Mouse (Mus musculus) kidney, adult 11 months (tissue): ENCODE data around the gene Ube2f.
A peak's percentile ranks its signal among the peaks of the same experiment; 100 is the strongest.

ENCODE experiments used
- DNase-seq: peaks from one replicate; pipeline ENCODE4 v3.0.0; 2022

Ube2f gene

DNA sequence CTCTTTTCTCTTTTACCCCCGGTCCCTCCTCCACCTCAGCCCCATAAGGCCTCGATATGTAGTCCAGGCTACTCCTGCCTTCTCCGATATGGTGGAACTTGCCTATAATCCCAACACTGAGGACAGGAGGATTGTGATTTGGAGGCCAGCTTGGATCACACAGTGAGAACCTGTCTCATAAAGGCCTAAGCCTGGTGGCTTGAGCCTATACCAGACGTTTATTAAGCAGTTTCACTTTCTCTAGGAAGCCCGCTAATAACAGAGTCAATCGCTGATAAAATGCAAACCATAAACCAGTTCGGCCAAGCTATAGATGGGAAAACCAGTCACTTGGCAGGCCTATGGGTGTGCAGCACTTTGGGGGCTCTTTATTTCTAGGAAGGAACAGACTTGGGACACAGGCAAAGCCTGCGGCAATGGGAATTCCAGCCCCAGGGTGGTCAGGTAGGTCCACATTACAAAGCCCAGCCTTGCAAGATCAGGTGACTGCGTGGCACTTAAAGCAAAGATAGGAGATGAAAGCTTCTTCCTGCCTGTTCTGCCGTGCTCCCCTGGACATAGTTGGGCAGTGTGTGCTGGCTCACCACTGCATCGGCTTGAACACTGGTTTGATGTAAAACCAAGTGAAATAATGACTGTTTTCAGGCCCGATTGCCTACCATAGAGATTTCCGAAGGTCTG, 49.1 kb downstream of the Ube2f start:
- peak; percentile 19 for DNase-seq

DNA sequence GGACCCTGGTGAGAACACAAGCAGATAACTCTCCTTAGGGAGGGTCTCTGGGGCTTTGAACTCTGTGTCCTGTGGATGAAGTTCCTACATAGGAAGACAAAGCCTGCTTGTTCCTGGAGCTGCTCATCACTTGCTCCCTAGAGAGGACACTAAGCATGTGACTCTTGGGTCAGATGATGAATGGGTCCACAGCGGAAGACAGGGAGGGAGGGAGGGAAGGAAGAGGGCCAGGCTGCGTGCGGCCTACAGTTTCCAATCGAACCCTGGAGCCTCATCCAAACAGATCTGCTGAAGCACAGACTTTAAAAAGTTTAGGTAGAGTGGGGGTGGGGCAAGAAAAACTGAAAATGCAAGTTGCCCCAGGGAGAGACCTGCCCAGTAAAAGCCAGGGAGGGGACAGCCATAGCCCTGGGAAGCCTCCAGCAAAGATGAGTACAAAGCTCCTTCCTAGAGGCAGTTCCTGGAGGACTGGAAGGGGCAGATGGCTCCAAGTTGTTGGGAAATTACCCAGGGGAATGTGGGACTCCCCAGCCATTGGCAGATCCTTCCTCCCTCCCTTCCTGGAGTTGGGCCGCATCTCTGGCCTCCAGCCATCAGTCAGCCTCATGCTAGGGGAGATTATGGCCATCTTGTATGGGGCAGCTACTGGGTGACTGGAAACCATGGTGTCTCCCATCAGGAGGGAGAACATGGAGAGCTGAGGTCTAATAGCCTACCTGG, 49.8 kb downstream of the Ube2f start:
- DNase-seq, result peak; percentile 55

DNA sequence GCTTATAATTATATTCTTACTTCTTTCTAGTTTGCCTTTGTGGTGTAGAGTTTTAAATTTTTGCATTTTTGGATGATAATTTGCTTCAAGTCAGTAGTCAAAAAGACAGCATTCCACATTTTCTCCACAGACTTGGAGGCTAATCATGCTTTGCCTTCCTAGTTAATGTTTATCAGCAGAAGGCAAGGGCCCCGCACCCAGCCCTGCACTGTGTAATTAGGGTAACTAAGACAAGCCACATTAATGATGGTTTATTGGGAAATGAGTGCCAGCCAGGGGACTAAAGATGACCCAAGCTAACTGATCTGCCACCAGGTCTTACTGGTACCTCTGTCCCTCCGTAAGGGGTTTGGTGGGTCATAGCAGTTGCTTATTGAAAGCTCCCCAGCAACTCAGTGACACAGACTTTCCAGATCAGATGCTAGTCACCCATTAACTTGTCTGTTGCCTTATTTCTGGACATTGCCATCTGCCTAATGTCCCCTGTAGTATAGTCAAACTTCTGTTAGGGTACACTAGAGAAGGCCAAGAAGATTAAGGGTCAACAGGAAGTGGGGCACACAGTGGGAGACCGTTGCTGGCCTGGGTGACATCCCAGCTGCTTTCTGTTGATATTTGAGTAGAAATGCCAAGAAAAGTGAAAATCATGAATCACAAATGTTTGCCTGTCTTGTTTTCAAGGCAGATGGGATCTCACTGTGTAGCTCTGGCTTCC, 51.3 kb downstream of the Ube2f start:
- DNase-seq, result peak; percentile 79

DNA sequence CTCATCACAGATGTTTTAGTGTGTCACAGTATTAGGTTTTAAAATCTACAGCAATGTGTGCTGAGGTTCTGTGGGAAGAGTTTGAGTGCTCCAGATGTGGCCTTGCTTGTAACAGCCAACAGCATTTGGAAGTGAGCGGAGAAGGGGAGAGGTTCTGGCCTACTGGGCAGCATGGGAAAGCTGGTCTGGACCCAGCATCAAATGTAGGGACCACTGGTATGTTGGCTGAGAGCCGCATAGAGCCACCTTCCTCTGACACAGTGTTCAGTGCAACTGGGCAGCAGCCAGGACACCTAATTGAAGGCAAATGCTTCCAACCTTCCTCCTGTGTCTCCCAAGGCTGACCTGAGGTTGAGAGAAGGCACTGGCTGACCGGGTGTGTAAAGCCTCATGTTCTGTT, 51.9 kb downstream of the Ube2f start:
- DNase-seq, result no peak

DNA sequence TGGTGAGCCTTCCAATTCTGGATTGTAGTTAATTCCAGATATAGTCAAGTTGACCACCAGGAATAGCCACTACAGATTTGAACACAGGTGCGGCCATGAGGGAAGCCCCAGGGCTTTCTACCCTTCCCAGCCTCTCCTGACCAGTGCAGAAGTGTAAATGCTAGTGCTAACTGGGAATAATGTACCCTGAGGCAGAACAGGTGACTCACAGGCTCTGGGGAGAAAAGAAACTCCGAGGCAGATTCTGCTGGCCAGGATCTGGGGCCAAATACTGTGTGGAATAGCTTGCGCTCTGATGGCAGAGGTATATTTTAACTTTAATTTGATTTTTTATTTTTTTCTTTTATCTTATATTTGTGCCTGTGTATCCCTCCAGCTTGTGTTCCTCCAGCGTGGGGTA, 54.5 kb downstream of the Ube2f start:
- no peak for DNase-seq

DNA sequence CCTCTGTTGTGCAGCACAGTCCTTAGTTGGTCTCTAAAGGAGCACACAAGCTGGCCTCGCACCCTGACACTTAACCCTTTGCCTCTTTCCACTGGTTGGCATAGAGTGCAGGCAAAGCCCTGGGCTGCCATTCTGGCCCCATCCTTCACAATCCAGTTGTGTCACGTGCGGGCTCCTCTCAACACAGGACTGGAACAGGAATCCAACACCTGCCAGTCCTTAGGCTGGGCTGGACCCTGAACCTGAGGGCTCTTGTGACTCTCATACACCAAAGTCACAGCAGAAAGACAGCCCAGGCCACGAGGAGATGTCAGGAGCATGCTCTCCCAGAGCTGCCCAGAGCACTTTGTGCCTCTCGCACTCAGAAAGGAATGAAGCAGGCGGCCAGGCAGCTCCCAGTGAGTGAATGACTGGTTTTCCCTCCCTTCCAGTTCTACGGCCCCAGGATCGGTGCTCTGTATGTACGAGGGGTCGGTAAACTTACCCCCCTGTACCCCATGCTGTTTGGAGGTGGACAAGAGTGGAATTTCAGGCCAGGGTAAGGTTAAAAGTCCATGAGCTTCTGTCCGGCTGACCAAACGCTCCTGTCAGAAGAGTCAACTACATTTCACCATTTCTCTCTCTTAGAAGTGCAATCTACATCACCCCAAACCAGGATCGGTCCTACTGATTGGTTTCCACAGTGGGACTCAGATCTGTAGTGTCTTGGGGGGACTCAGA, 59.4 kb downstream of the Ube2f start:
- peak; percentile 75 for DNase-seq

DNA sequence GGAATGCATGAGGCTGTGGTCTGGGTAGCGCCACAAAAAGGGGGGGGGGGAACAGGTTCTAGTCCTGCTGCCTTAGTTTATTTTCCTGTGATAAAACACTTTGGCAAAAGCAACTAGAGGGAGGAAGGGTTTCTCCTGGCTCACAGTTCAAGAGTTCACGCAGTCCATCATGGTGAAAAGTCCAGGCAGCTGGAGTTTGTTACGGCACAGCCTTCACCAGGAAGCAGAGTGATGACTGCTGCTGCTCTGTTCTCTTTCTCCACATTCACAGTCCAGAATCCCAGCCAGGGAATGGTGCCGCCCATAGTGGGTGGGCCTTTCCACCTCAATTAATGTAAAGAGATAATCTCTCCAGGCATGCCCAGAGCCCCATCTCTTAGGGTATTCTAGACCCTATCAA, 62.2 kb downstream of the Ube2f start:
- DNase-seq, result no peak

DNA sequence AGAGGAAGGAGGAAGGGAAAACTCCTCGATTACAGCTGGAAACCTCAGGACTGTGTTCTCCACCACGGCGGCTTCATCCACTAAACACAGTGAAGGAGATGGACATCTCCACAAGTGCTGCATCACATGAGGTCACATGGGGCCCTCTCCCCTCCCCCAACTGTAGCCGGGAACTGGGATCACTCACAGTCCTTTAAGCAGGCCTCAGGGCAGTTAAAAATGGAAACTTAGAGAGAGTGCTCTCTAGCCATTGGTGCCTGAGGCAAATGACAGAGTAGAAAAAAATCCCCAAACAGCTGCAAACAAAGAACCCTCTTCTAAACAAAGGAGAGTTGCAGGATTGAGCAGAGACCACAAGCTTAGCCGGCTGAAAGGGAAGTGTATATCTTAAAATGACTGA, 63.1 kb downstream of the Ube2f start:
- DNase-seq, result no peak

DNA sequence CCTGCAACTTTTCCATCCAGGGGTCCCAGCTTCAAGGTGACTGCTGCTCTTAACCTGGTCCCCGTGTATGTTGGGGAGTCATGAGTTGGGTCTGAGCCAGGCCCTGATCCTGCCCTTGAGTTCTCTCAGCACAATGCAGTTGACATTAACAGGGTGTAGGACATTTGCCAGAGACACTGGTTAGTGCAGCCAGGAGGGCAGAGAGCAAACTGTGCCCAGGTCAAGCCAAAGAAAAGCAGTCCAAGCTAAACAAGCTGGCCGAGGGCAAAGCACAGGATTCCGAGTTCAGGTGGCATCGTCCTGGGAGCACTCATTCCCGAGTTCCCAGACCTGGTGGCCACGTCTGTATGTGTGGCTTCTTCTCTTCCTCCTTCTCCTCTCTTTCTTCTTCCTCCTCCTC, 67.6 kb downstream of the Ube2f start:
- DNase-seq, result peak; percentile 80

DNA sequence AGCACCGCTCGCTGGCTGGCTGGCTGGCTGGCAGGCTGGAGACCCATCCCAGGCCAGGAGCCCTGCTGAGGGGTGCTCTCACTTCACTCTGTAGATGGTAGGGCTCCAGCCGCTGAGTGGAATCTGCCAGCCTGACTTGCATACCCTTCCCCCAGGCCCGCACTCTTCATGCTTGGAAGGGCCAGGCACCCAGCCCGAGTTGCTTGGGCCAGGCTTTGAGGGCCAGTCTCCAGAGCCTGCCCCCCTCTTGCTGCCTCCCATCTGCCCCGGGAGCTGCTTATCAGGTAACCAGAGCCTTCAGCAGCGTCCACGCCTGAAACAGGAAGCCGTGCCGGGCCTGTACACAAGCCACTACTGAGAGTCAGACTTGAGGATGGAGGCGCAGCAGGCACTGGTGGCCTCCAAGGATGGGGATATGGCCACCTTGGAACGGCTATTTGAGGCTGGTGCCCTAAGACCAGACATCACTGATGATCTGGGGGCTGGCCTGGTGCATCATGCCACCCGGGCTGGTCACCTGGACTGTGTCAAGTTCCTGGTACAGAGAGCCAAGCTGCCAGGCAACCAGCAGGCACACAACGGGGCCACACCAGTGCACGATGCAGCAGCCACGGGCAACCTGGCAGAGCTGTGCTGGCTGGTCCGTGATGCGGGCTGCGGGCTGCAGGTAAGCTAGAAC, 71.8 kb downstream of the Ube2f start, which contains the start of gene Espnl:
Espnl (plus strand) TSS at position 316 of the 679 bp plus-strand sequence.
- no peak for DNase-seq

DNA sequence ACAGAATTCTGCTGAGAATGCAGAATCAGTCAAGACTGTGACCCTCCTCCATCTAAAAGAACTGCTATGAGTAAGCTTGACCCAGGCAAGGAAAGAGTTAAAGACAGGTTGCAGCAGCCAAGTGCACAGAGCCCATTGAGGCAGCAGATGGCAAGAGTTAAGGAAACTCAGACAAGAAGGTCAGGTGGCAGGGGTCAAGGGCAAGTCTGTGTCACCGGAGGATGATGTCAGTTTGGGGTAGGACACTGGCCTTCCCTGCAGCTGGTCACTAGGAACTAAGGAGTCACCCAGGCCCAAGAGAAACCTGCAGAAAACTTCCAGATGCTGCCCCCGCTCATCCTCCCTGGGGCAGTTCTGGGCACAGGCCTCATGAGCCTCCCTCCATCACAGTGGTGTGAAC, 74.5 kb downstream of the Ube2f start:
- DNase-seq, result no peak

DNA sequence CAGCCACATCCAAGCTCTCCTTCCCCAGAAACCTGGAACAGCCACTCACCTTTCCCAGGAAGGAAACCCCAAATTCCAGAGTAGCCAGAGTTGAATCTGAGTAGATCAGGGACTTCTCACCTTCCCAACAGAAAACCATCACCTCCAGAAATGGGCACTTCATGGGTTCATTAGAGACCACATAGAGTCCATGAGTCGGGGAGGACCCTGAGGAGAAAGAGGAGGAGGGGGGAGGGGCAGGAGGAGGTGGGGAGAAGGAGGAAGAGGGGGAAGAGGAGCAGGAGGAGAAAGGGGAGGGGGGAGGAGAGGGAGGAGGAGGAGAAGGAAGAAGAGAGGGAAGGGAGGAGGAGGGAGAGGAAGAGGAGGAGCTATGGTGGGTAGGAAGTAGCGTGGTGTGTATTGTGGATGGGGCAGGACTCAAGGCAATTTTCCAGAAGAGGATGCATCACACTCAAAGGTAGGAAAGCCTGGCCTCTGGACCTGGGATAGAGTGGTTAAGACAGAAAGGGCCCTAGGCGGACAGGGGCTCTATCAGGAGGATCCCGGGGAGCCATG, 75.5 kb downstream of the Ube2f start:
- no peak for DNase-seq

DNA sequence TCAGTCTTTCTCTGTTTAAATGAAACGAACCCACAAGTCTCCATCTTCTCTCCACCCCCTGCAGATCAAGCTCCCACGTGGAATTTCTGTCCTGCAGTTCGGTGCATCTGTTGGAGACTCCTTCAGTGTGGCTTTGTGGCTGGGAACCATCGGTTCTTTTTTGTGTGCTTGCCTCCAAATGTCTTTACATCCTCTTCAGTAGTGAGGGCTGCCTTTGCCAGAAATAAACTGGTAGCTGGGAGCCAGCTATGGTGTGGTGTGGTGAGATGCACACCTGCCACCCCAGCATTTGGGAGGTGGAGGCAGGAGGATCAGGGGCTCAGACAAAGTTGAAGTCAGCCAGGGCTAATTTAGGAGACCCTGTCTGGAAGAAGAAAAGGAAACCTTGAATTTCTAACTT, 82.0 kb downstream of the Ube2f start:
- no peak for DNase-seq

DNA sequence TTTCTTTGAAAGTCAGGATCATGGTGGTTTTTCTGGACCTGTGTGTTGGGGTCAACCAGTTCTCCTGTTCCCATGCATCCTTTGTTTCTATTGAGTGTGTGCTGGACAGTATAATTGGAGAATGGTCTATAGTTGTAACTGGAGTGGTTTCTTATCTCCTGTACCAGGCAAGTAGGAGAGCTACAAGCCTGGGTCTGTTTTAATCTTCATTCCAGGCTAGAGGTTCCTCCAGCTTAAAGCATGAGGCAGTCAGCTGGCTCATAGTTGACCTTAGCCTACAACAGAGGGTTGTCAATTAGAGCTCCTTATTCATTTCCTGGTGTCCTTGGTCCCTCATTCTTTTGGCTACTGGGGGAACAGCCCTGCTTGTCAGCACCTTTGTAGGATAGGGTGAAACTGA, 83.5 kb downstream of the Ube2f start:
- DNase-seq, result no peak

DNA sequence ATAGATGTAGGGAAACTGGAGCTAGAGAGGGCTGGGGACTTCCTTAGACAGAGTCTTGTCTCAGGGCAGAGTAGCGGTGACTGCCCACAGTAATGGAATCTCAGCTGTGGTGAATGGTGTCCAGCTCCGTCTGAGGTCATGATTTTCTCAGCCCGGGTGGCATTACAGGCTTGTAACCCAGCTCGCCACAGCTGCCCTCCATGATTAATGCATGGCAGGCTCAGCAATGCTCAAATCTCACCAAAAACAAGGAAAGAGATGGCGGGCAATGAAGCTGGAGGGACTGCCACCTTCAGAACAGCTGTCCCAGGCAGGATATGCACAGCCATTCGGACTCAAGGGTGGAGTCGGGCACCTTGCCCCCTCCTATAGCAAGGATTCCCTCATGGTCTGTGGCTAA, 87.3 kb downstream of the Ube2f start:
- DNase-seq, result no peak
